Mouse (Mus musculus): ENCODE data around the gene Pank2. TPM values are rescaled to one million over a fixed set of nuclear protein-coding genes. Genes with fewer than 3 reads are reported as not detected.
A peak's percentile ranks its signal among the peaks of the same experiment; 100 is the strongest.

The Pank2 gene
- polyA plus RNA-seq, 1 experiment from 2014 or later: 36.7 TPM

- Histone ChIP-seq H3K4me1 (replicated peaks; ENCODE audit: insufficient read depth, low read length) (peaks cover 16% of the 10 kb centered on the region), H3K27me3 (ENCODE audit: insufficient read depth, low read length) (no peaks in the 10 kb centered on the region), H3K4me2 (ENCODE audit: low read length) (peak overlapping the region; percentile 96), H3K9me3 (replicated peaks; ENCODE audit: low read length) (no peaks in the 10 kb centered on the region), H3K36me3 (ENCODE audit: insufficient read depth, low read length) (peaks cover 11% of the 10 kb centered on the region; the same call in 1 of the 2 replicates), H3K9ac (ENCODE audit: low read depth, low read length) (peak overlapping the region; percentile 84), H3K4me3 (replicated peaks; ENCODE audit: low read depth, low read length) (peak overlapping the region; percentile 60), H3K27ac (peak overlapping the region; percentile 93)
- ATAC-seq (replicated peaks; ENCODE audit: low FRiP score, low read depth) (peak; percentile 48), DNase-seq (ENCODE audit: low spot score) (peak; percentile 30)
- no peak for TF ChIP-seq CTCF (IDR thresholded peaks at IDR 0.05; ENCODE audit: low read depth)
- 5% methylated on average over 28 of the region's 28 CpGs for WGBS
Measured at GRCm38 (mm10) chr2:131234127-131234650, 28.1 kb upstream of the Pank2 start.

GRCm38 (mm10) chr2:131234970-131235635 is 27.2 kb upstream of the Pank2 start:
- peak overlapping the region; percentile 84 for H3K9ac ChIP-seq (ENCODE audit: low read depth, low read length)
- DNase-seq (ENCODE audit: low spot score) (peak; percentile 42), ATAC-seq (replicated peaks; ENCODE audit: low FRiP score, low read depth) (no peak)
- peak overlapping the region; percentile 93 for H3K27ac ChIP-seq
- no peak for TF ChIP-seq CTCF (IDR thresholded peaks at IDR 0.05; ENCODE audit: low read depth)
- peaks cover 16% of the 10 kb centered on the region for H3K4me1 ChIP-seq (replicated peaks; ENCODE audit: insufficient read depth, low read length)
- peaks cover 17% of the 10 kb centered on the region; the same call in 1 of the 2 replicates for H3K36me3 ChIP-seq (ENCODE audit: insufficient read depth, low read length)
- peak overlapping the region; percentile 60 for H3K4me3 ChIP-seq (replicated peaks; ENCODE audit: low read depth, low read length)
- no peaks in the 10 kb centered on the region for H3K9me3 ChIP-seq (replicated peaks; ENCODE audit: low read length)
- WGBS: 30% methylated on average over 7 of the region's 7 CpGs
- H3K4me2 ChIP-seq (ENCODE audit: low read length): peak overlapping the region; percentile 96
- H3K27me3 ChIP-seq (ENCODE audit: insufficient read depth, low read length): no peaks in the 10 kb centered on the region

- Histone ChIP-seq H3K36me3 (ENCODE audit: insufficient read depth, low read length) (peaks cover 67% of the 10 kb centered on the region), H3K27me3 (ENCODE audit: insufficient read depth, low read length) (no peaks in the 10 kb centered on the region), H3K4me1 (replicated peaks; ENCODE audit: insufficient read depth, low read length) (no peaks in the 10 kb centered on the region), H3K9ac (ENCODE audit: low read depth, low read length) (no peak overlapping the region), H3K27ac (no peak overlapping the region), H3K4me3 (replicated peaks; ENCODE audit: low read depth, low read length) (no peak overlapping the region), H3K9me3 (replicated peaks; ENCODE audit: low read length) (no peaks in the 10 kb centered on the region), H3K4me2 (ENCODE audit: low read length) (no peak overlapping the region)
- DNase-seq (ENCODE audit: low spot score): no peak
- ATAC-seq (replicated peaks; ENCODE audit: low FRiP score, low read depth): no peak
- no peak for TF ChIP-seq CTCF (IDR thresholded peaks at IDR 0.05; ENCODE audit: low read depth)
Measured at GRCm38 (mm10) chr2:131242180-131242579, 20.1 kb upstream of the Pank2 start.

GRCm38 (mm10) chr2:131242929-131243328 is 19.4 kb upstream of the Pank2 start:
- Histone ChIP-seq H3K36me3 (ENCODE audit: insufficient read depth, low read length) (peaks cover 71% of the 10 kb centered on the region), H3K9ac (ENCODE audit: low read depth, low read length) (no peak overlapping the region), H3K27me3 (ENCODE audit: insufficient read depth, low read length) (no peaks in the 10 kb centered on the region), H3K27ac (no peak overlapping the region), H3K4me1 (replicated peaks; ENCODE audit: insufficient read depth, low read length) (no peaks in the 10 kb centered on the region), H3K9me3 (replicated peaks; ENCODE audit: low read length) (no peaks in the 10 kb centered on the region), H3K4me3 (replicated peaks; ENCODE audit: low read depth, low read length) (no peak overlapping the region), H3K4me2 (ENCODE audit: low read length) (no peak overlapping the region)
- DNase-seq (ENCODE audit: low spot score): no peak
- 64% methylated on average over 7 of the region's 7 CpGs for WGBS
- no peak for TF ChIP-seq CTCF (IDR thresholded peaks at IDR 0.05; ENCODE audit: low read depth)
- no peak for ATAC-seq (replicated peaks; ENCODE audit: low FRiP score, low read depth)

- peak; percentile 95 for DNase-seq (ENCODE audit: low spot score)
- 0 out of 2 replicates have a peak, but pooled peaks cover 3% of the 10 kb centered on the region for H3K4me1 ChIP-seq (replicated peaks; ENCODE audit: insufficient read depth, low read length)
- H3K9me3 ChIP-seq (replicated peaks; ENCODE audit: low read length): no peaks in the 10 kb centered on the region
- WGBS: 12% methylated on average over 7 of the region's 7 CpGs
- peak; percentile 89 for ATAC-seq (replicated peaks; ENCODE audit: low FRiP score, low read depth)
- H3K27me3 ChIP-seq (ENCODE audit: insufficient read depth, low read length): no peaks in the 10 kb centered on the region
- no peak overlapping the region for H3K4me3 ChIP-seq (replicated peaks; ENCODE audit: low read depth, low read length)
- H3K9ac ChIP-seq (ENCODE audit: low read depth, low read length): no peak overlapping the region
- peak overlapping the region; percentile 36 for H3K4me2 ChIP-seq (ENCODE audit: low read length)
- peak overlapping the region; percentile 78 for H3K27ac ChIP-seq
- H3K36me3 ChIP-seq (ENCODE audit: insufficient read depth, low read length): no peaks in the 10 kb centered on the region
- peak; percentile 90 for TF ChIP-seq CTCF (IDR thresholded peaks at IDR 0.05; ENCODE audit: low read depth)
Measured at GRCm38 (mm10) chr2:131253681-131254328, 8.5 kb upstream of the Pank2 start.

- peak overlapping the region; percentile 78 for H3K27ac ChIP-seq
- H3K9ac ChIP-seq (ENCODE audit: low read depth, low read length): no peak overlapping the region
- H3K4me3 ChIP-seq (replicated peaks; ENCODE audit: low read depth, low read length): no peak overlapping the region
- no peaks in the 10 kb centered on the region for H3K27me3 ChIP-seq (ENCODE audit: insufficient read depth, low read length)
- DNase-seq (ENCODE audit: low spot score): peak; percentile 84
- TF ChIP-seq CTCF (IDR thresholded peaks at IDR 0.05; ENCODE audit: low read depth): no peak
- WGBS: 33% methylated on average over 2 of the region's 2 CpGs
- no peaks in the 10 kb centered on the region for H3K36me3 ChIP-seq (ENCODE audit: insufficient read depth, low read length)
- H3K9me3 ChIP-seq (replicated peaks; ENCODE audit: low read length): no peaks in the 10 kb centered on the region
- peak overlapping the region; percentile 36 for H3K4me2 ChIP-seq (ENCODE audit: low read length)
- ATAC-seq (replicated peaks; ENCODE audit: low FRiP score, low read depth): no peak
- 0 out of 2 replicates have a peak, but pooled peaks cover 3% of the 10 kb centered on the region for H3K4me1 ChIP-seq (replicated peaks; ENCODE audit: insufficient read depth, low read length)
Measured at GRCm38 (mm10) chr2:131254329-131254713, 8.0 kb upstream of the Pank2 start.
